Mouse (Mus musculus) heart, postnatal 0 days (tissue): ENCODE data around the gene Cela3a.
"Not testable (repeated sequence)": the region's sequence is repeated elsewhere in the genome, so short reads cannot be mapped to it uniquely, and the experiment has no call there.

Experiments
- CTCF ChIP-seq: IDR thresholded peaks from 2 replicates; pipeline ENCODE4 v1.5.1; 2016; ENCODE audit warnings: antibody characterized with exemption, control low read depth, low read depth
- EP300 ChIP-seq: IDR thresholded peaks from 2 replicates; pipeline ENCODE4 v1.6.1; 2016; ENCODE audit warnings: antibody characterized with exemption, low read depth

GRCm38 (mm10) chr4:137412185-137412709 is 2.7 kb upstream of the Cela3a start:
- not testable (repeated sequence) for TF ChIP-seq CTCF, EP300
